Mouse (Mus musculus) spleen, postnatal 10 days (tissue): ENCODE measurements around the gene Zar1.
"Not testable (repeated sequence)": the region's sequence is repeated elsewhere in the genome, so short reads cannot be mapped to it uniquely, and the experiment has no call there.

Experiments used
- DNase-seq, 2 experiments: peaks; one replicate each; pipeline ENCODE4 v3.0.0; 2021 to 2022; ENCODE audit warnings: low spot score in 2 of 2

Gene Zar1

DNA sequence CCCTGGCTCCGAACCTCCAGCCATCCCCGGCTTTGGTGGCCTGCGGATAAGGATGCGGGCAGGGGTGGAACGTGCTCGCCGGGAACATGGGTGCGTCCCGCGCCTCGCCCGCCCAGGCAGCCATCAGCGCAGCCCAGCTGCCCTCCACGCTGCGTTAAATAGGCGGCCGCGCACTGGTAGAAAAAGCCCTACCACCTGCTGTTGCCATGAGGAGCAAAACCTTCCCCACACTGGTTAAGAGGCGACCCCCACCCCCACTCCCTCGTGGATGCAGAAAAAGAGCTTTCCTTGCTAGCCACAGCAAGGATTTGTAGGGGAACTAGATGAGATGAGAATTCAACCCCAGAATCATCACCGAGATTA is at the start of gene Zar1:
Gene Zar1 (minus strand): TSS at position 285 of the 363 bp plus-strand sequence.
- not testable (repeated sequence) for DNase-seq

DNA sequence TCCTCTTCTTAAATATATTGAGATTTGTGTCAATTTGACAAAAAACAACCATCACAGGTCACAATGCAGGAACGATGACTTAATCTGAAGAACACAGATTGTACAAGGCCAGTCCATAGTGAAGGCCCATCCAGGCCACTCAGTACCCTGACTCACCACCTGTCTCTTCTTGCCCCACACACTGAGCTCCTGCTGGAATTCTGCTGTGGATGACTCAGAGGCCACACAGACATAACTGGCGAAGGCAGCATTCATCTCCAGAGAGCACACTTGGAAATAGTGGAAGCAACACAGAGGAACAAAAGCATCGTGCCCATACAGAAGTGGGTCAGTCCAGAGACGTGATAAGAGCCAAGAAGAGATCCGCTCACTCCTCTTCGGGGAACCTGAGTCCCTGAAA is 49.0 kb upstream of the Zar1 start:
- DNase-seq, result no peak

GRCm38 (mm10) chr5:72621022-72621421 is 40.0 kb upstream of the Zar1 start:
- no peak for DNase-seq

DNA sequence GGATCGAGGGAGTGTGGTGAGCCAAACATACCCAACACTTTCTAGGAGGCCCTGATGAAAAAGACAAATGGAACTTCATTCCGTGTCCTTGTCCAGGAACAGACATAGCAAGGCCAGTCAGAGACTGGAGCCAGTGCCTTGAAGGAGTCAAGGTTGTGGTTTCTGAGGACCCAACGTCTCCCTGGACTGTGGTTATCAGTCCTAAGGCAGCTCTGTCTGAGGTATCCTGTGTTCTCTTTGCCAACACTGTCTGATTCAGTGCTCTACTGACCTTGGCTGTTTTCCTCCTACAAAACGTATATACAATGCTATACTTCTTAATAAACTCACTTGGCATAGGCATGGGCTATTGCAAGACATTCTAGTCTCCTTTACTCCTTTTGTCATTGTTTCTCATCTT is 36.4 kb upstream of the Zar1 start:
- no peak for DNase-seq

- no peak for DNase-seq
Measured at GRCm38 (mm10) chr5:72603138-72603537, 22.1 kb upstream of the Zar1 start.

- DNase-seq, result peak in 1 of 2 experiments; percentile 41
Measured at GRCm38 (mm10) chr5:72601006-72601405, 20.0 kb upstream of the Zar1 start.

DNA sequence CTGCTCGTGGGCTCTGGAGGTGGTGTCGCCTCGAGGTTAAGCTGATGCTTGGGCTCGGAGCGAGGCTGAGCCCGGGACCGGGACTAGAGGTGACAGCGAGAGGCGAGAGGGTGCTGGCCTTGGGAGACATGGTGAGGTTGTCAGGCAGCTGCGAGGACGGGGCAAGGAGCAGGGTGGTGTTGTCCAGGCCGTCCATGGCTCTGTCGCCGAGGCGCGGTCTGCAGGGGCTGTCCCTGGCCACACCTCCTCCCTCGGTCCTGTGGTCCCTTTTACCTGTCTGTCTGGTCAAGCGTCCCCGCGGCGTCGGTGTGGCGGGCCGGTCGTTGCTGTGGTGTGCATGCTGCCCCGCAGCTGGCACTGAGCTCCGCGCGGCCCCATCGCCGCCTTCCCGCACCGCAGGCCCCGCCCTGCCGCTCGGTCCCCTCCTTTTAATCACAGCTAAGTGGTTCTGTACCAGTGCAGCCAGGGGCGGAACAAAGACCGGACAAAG is 6.2 kb upstream of the Zar1 start, which contains the start of gene Gm5868:
Gene Gm5868 (minus strand): TSS at position 360 of the 490 bp plus-strand sequence.
- no peak for DNase-seq

DNA sequence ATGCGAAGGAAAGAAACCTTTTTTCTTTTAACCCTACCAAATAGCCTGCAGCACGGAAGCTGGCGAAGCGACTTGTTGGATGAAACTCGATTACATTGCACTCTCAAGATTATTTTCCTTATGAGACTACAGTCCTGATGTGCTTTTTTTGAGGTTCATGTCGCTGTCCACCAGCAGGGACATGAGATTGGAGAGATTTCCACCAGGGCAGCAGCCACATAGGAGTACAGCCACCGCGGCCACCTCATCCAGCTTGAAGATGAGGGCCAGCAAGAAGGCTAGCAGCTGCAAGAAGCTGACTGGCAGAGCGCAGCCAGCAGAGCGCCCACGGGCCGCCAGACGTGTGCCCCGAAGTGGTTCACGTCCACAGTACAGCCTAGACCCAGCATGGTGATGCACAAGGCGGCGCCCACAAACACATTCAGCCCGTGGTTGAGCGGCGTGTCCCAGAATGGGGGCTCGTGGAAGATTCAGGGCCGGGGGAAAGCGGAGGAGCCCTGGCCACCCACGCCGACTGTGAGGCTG is 5.7 kb upstream of the Zar1 start:
- DNase-seq, result not testable (repeated sequence)

GRCm38 (mm10) chr5:72586122-72586521 is 5.1 kb upstream of the Zar1 start:
- not testable (repeated sequence) for DNase-seq

DNA sequence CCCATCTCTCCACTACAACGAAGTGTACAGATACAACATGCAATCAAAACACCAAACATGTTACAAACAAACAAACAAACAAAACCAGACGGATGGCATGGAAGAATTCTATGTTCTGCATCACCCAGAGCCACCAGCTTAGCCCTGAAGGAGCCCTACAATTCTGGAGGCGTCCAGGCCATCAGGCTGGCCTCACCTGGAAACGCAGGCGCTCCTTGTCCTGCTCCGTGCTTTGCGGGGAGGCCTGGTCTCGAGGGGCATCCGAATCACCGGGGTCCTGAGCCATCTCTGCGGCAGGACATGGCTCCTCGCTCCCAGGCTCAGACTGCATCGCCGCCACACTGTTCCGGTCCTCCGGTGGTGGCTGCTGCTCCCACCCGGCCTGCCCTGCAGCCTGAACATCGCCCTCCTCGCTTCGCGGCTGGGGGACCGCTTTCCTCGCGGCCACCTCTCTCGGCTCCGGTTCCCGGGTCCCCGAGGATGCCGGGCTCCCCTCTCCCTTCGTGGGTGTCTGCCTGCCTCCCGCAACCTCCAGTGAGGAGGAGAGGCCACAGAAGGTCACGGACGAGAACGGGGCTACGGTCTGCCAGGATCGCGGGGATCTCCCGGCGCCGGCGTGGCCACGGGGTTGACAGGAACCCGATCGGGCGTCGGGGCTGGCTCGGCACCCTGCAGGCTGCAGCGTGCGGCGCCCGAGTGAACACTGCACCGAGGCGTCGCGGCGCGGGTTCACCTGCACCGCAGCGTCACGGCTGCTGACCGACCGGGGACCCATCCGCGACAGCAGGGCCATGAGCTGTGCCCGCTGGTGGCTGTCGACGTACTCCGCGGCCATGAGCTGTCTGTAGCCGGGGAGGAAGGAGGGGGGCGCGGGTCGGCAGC is 725 bp downstream of the Zar1 start:
- DNase-seq, result not testable (repeated sequence)

DNA sequence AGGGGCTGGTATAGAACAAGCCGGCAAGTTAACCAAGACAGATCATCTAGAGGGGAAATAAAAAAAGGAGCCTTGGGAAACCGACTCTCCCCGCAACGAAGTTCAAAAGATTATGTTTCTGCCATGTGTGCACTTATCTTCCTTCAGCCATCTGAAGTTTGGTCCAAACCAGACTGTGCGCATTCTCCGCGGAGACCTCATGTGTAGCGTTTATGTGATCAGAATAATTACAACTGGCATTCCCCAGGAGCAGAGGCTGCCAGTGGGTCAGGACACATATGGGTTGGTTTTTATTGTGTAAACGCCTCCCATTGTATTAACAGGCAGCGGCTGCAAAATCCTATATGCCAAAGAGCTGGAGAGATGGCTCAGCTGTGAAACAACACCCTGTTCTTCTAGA is 1.5 kb downstream of the Zar1 start:
- not testable (repeated sequence) for DNase-seq

DNA sequence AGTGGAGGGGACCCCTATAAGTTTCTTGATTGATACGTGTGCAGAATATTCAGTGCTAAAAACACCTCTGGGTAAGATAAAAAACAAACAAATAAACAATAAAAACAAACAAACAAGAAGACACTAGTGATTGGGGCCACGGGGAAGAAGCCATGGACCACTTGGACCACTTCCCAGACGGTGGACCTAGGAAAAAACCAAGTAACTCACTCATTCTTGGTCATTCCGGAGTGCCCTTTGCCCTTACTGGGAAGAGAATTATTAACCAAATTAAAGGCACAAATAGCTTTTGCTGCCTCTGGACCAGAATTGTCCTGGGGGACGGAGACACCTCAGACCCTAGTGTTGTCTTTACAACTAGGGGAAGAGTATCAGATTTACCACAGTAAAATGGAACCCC is 15.4 kb downstream of the Zar1 start:
- no peak for DNase-seq

GRCm38 (mm10) chr5:72563183-72563582 is 17.9 kb downstream of the Zar1 start:
- not testable (repeated sequence) for DNase-seq

DNA sequence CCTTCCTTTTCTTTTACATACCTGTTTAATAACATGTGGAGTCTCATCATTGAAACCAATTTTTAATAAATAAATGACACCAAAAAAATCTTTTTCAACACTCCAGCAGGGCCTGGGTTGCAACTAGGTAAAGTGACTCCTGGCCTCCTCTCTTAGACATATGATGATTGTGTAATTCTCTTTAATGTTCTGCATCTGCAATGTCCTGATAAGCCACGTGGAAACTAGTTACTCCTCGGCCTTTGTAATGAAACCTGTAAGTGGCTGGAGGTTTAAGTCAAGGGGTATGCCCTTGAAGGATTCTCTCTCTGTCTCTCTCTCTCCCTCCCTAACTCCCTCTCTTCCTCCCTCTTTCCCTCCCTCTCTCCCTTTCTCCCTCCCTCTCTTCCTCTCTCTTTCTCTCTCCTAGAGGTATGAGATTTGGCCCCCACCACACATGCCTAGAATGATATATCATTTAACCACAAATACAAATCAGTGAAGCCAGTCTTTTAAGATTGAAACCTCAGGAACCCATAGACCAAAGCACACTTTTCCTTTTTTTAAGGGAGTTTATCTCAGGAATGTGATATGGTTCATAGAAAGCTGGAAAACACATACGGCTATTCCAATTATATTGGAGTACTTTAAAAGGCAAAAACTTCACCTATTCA is 20.0 kb downstream of the Zar1 start:
- no peak for DNase-seq

GRCm38 (mm10) chr5:72559544-72560049 is 21.5 kb downstream of the Zar1 start, which contains the start of gene Nfxl1:
Nfxl1 (minus strand) TSS chr5:72559684.
- peak; percentile 87 to 98 for DNase-seq

- peak; percentile 69 to 71 for DNase-seq
Measured at GRCm38 (mm10) chr5:72558716-72559526, 22.1 kb downstream of the Zar1 start.

DNA sequence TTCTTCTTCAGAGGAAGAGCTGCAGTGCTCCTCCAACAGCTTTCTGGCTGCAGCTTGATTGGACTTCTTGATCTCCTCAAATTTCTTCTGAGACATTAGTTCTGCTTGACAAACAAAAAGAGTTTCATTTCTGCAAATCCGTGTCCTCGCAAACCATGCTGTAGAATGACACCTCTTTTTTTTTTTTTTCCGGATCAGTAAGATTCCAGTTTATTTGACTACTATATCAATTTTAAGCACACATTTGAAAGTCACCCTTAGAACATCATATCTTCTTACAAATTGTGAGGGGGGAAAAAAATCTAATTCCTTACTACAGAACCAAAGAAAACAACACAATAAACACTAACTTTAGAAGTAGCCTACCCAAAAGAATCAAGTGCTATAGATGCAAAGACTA is 24.8 kb downstream of the Zar1 start:
- DNase-seq, result no peak

DNA sequence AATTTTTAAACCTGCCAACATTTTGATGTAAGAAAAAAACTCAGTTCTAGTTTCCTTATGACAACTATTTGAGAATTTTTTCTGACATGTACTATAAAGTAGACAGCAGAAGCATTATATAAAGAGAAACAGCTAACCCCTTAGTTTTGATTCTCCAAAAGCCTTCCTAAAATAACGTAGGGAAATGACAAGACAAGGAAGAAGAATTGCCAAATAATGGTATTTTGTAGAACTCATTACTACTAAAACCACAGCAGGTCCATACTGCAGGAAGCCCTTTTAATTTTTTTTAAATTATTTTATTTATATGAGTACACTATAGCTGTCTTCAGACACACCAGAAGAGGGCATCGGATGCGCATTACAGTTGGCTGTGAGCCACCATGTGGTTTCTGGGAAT is 29.8 kb downstream of the Zar1 start:
- DNase-seq, result no peak

DNA sequence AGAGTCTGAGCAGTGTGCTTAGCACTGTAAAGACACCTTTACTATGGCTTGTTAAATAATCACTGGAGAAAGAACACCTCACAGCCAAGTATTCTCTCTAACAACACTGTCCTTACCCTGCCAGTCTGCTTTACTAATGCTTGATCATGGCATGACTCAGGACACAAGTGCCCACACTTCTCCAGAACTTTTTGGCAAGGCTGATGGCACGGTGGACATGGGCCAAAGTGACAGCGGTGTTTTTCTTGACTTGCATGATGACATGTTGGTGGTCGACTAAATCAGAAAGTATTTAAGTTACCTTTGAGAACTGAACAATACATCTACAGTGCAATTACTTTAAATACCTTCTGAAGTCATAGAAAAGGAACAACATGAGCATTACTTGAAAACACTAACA is 52.2 kb downstream of the Zar1 start:
- no peak for DNase-seq
